Mouse (Mus musculus): ENCODE data around the gene Olfr181. TPM values are rescaled to one million over a fixed set of nuclear protein-coding genes. Genes with fewer than 3 reads are reported as not detected.

Gene Olfr181
- not detected for total RNA-seq (2021)

- intact Hi-C loops (cut with DNase I), result no loop called here
- DNase-seq (ENCODE audit: low spot score), result no peak
These were observed at the start of gene Olfr181 for GRCm38 (mm10) chr16:58928655-58929054. Gene Olfr181, minus strand, starts transcription at chr16:58928755.

- intact Hi-C loops (cut with DNase I), result no loop called here
- DNase-seq (ENCODE audit: low spot score), result no peak
These were observed 737 bp upstream of the Olfr181 start, which contains the start of gene Olfr180 for GRCm38 (mm10) chr16:58929292-58929691. Gene Olfr180, minus strand, starts transcription at chr16:58929392.

- DNase-seq (ENCODE audit: low spot score), result no peak
- intact Hi-C loops (cut with DNase I), result no loop called here
These were observed 36.6 kb downstream of the Olfr181 start, which contains the start of gene Olfr178 for GRCm38 (mm10) chr16:58891963-58892362. Gene Olfr178, minus strand, starts transcription at chr16:58892063.

- DNase-seq (ENCODE audit: low spot score), result no peak
- intact Hi-C loops (cut with DNase I), result no loop called here
These were observed 44.1 kb downstream of the Olfr181 start for GRCm38 (mm10) chr16:58884416-58884815.

Other genes starting within 250 kb of the Olfr181 start
- not detected for gene Gpr15, start 209.7 kb downstream of the Olfr181 start, total RNA-seq (2021)
- gene Cldnd1, start 200.8 kb downstream of the Olfr181 start, total RNA-seq (2021), result 10 to 100 TPM; 55.7 to 59.6 TPM
- gene Olfr172, start 165.6 kb downstream of the Olfr181 start, total RNA-seq (2021), result not detected
- not detected for gene Olfr173, start 128.5 kb downstream of the Olfr181 start, total RNA-seq (2021)
- not detected for gene Olfr175-ps1, start 102.0 kb downstream of the Olfr181 start, total RNA-seq (2021)
- not detected for gene Olfr177, start 54.0 kb downstream of the Olfr181 start, total RNA-seq (2021)
- not detected for gene Olfr178, start 36.7 kb downstream of the Olfr181 start, total RNA-seq (2021)
- not detected for gene Olfr180, start 637 bp upstream of the Olfr181 start, total RNA-seq (2021)
- not detected for gene Olfr183, start 66.6 kb upstream of the Olfr181 start, total RNA-seq (2021)
- gene Olfr186, start 101.5 kb upstream of the Olfr181 start, total RNA-seq (2021), result not detected
- not detected for gene Olfr187, start 111.0 kb upstream of the Olfr181 start, total RNA-seq (2021)
- not detected for gene Olfr190, start 149.2 kb upstream of the Olfr181 start, total RNA-seq (2021)
- gene Olfr191, start 161.1 kb upstream of the Olfr181 start, total RNA-seq (2021), result not detected
- not detected for gene Olfr193, start 183.1 kb upstream of the Olfr181 start, total RNA-seq (2021)
- not detected for gene Olfr194, start 192.3 kb upstream of the Olfr181 start, total RNA-seq (2021)
- not detected for gene Olfr195, start 218.3 kb upstream of the Olfr181 start, total RNA-seq (2021)
- not detected for gene Olfr196, start 241.7 kb upstream of the Olfr181 start, total RNA-seq (2021)

Measured in heart, postnatal 25 days (tissue).